Mouse (Mus musculus): Measurements from ENCODE around the gene Psmg1. TPM values are rescaled to one million over a fixed set of nuclear protein-coding genes. Genes with fewer than 3 reads are reported as not detected.

Psmg1 gene
- polyA plus RNA-seq, 1 experiment from 2014 or later, result 70.5 TPM

Small RNAs within 50 kb of the gene (microRNA-seq; reads per million reads assigned to microRNA genes)
- gene Gm27833, result not detected

Other genes starting within 250 kb of the Psmg1 start
- gene Brwd1, start 91.6 kb upstream of the Psmg1 start, polyA plus RNA-seq (2016; fragmentation: Nextera tagmentation; extraction: Ambion mirVana), result 219 and 232 TPM in 2 replicates
- 655 and 709 TPM in 2 replicates for gene Hmgn1, start 136.8 kb upstream of the Psmg1 start, polyA plus RNA-seq (2016; fragmentation: Nextera tagmentation; extraction: Ambion mirVana)
- gene Wrb, start 154.4 kb upstream of the Psmg1 start, polyA plus RNA-seq (2016; fragmentation: Nextera tagmentation; extraction: Ambion mirVana), result 117 and 121 TPM in 2 replicates
- 1.6 TPM in 2 replicates for gene Lca5l, start 201.3 kb upstream of the Psmg1 start, polyA plus RNA-seq (2016; fragmentation: Nextera tagmentation; extraction: Ambion mirVana)
- gene Sh3bgr, start 209.5 kb upstream of the Psmg1 start, polyA plus RNA-seq (2016; fragmentation: Nextera tagmentation; extraction: Ambion mirVana), result 3.0 and 3.2 TPM in 2 replicates
- 1.2 and 1.7 TPM in 2 replicates for gene B3galt5, start 244.8 kb upstream of the Psmg1 start, polyA plus RNA-seq (2016; fragmentation: Nextera tagmentation; extraction: Ambion mirVana)